In the genomic region with DNA sequence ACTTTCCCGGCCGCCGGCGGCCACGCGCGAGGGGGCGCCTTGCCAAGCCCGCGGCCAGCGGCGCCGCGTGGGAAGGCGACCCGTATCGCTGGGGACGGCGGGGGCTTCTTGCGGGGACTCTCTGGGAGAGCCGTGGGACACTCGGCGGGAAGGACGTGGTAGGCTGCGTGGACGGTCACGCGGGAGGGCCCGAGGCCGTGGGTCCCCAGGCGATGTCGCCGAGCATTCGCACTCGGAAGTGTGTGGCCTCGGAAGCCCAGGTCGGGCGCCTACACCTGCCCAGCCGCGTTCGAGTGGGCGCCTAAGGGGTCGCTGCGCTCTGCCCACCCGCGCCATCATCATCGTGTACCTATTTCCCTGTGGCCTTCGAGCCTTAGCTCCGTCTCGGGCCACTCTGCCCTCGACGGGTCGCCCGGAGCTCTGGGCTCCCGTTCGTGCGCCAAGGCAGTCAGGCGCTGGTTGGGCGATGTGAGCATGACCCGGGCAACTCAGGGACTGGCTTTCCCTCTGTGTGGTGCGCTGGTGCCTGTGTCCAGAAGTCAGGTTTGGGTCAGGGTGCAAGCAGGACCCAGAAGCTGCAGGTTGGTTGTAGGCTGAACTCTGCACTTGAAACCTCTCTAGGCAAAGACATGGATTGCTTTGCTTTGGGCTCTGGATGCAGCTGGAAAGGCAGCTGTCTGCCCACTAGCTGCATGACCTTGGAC, we compare ENCODE assay signal across 8 mouse cellular contexts. TPM values are rescaled to one million over a fixed set of nuclear protein-coding genes. Genes with fewer than 3 reads are reported as not detected.
A peak's percentile ranks its signal among the peaks of the same experiment; 100 is the strongest.
DNase-seq lines count a peak whose midpoint lies in the region; ATAC-seq and TF ChIP-seq lines count a peak whose summit lies in the region.

No protein-coding gene starts in this region.

- H3K27me3 ChIP-seq in forebrain, embryonic 12.5 days: peaks cover 50% of the 10 kb centered on the region
- H3K27me3 ChIP-seq in neural tube, embryonic 13.5 days: peaks cover 80% of the 10 kb centered on the region

- no peak for DNase-seq in left cerebral cortex, adult 2 months (ENCODE audit: extremely low spot score in 1 of 2, low spot score in 2 of 2)
- no peak for DNase-seq in left cerebral cortex, postnatal 14 days (ENCODE audit: low spot score in 2 of 2)
- peak; percentile 26 for DNase-seq in kidney, postnatal 10 days
- DNase-seq in gastrocnemius, postnatal 14 days: no peak
- no peak for DNase-seq in right cerebral cortex, postnatal 4 days

- peak; percentile 61 for ATAC-seq in forebrain, embryonic 12.5 days (ENCODE audit: low FRiP score)
- ATAC-seq in neural tube, embryonic 13.5 days (ENCODE audit: low read depth): 0 out of 2 replicates have a peak, but pooled peaks have one; percentile 16
- no peak for ATAC-seq in monocyte, adult 5-6 weeks (replicated peaks; ENCODE audit: insufficient number of reproducible peaks, low FRiP score, low TSS enrichment, poor library complexity, severe bottlenecking)

- H3K36me3 ChIP-seq in forebrain, embryonic 12.5 days (replicated peaks): no peaks in the 10 kb centered on the region
- no peaks in the 10 kb centered on the region for H3K36me3 ChIP-seq in neural tube, embryonic 13.5 days

- H3K9me3 ChIP-seq in forebrain, embryonic 12.5 days: no peaks in the 10 kb centered on the region
- H3K9me3 ChIP-seq in neural tube, embryonic 13.5 days: no peaks in the 10 kb centered on the region

- H3K9ac ChIP-seq in forebrain, embryonic 12.5 days: peak overlapping the region; percentile 59
- H3K9ac ChIP-seq in neural tube, embryonic 13.5 days: peak overlapping the region; percentile 67

- intact Hi-C loops in left cerebral cortex, adult 2 months (cut with DNase I): no loop called here
- intact Hi-C loops in left cerebral cortex, postnatal 14 days (cut with DNase I): no loop called here
- intact Hi-C loops in gastrocnemius, postnatal 14 days (cut with DNase I; ENCODE audit: low total_unique reads): no loop called here

- WGBS in forebrain, embryonic 12.5 days: 2% methylated on average over 60 of the region's 61 CpGs
- WGBS in neural tube, embryonic 13.5 days: 2% methylated on average over 60 of the region's 61 CpGs

- H3K4me3 ChIP-seq in left cerebral cortex, adult 2 months: peak overlapping the region; percentile 47
- H3K4me3 ChIP-seq in forebrain, embryonic 12.5 days (replicated peaks): peak overlapping the region; percentile 64
- peak overlapping the region; percentile 61 for H3K4me3 ChIP-seq in neural tube, embryonic 13.5 days

- no peak for TF ChIP-seq CTCF in left cerebral cortex, adult 2 months (IDR thresholded peaks at IDR 0.05)

- H3K4me2 ChIP-seq in forebrain, embryonic 12.5 days: peak overlapping the region; percentile 98
- peak overlapping the region; percentile 98 for H3K4me2 ChIP-seq in neural tube, embryonic 13.5 days

- no peak overlapping the region for H3K27ac ChIP-seq in left cerebral cortex, adult 2 months
- H3K27ac ChIP-seq in forebrain, embryonic 12.5 days: no peak overlapping the region
- no peak overlapping the region for H3K27ac ChIP-seq in neural tube, embryonic 13.5 days (replicated peaks)

- H3K4me1 ChIP-seq in forebrain, embryonic 12.5 days: peaks cover 22% of the 10 kb centered on the region
- H3K4me1 ChIP-seq in neural tube, embryonic 13.5 days (replicated peaks): peaks cover 14% of the 10 kb centered on the region

RNA-seq across cellular contexts. Expression of a gene that starts 1.1 kb away (rescaled TPM):
- 1 to 10 TPM; 8.5 to 9.5 TPM for total RNA-seq in left cerebral cortex, adult 2 months (2021)
- total RNA-seq in left cerebral cortex, postnatal 14 days (2021): 1 to 10 TPM; 6.9 to 7.6 TPM
- polyA plus RNA-seq in forebrain, embryonic 12.5 days (2016; fragmentation: Nextera tagmentation; extraction: Ambion mirVana): 1.6 and 2.5 TPM in 2 replicates
- polyA plus RNA-seq in neural tube, embryonic 13.5 days (2015; fragmentation: Nextera tagmentation; extraction: Ambion mirVana): 1.2 and 1.3 TPM in 2 replicates
- total RNA-seq in monocyte, adult 5-6 weeks (2017): not detected in 3 replicates
- total RNA-seq in gastrocnemius, postnatal 14 days (2021): 10 to 100 TPM; 31.6 to 39.6 TPM
